Mouse (Mus musculus): Measurements from ENCODE around the gene Fgf4. TPM values are rescaled to one million over a fixed set of nuclear protein-coding genes. Genes with fewer than 3 reads are reported as not detected.

Fgf4 gene
- polyA plus RNA-seq, 1 experiment from 2014 or later: not detected

Other genes starting within 250 kb of the Fgf4 start
- gene Ano1, start 95.4 kb upstream of the Fgf4 start, polyA plus RNA-seq (2015; fragmentation: Nextera tagmentation; extraction: Ambion mirVana): 3.7 and 3.8 TPM in 2 replicates
- 1.1 and 1.2 TPM in 2 replicates for gene Fgf3, start 9.3 kb upstream of the Fgf4 start, polyA plus RNA-seq (2015; fragmentation: Nextera tagmentation; extraction: Ambion mirVana)
- 27.4 and 29.1 TPM in 2 replicates for gene Fgf15, start 49.2 kb downstream of the Fgf4 start, polyA plus RNA-seq (2015; fragmentation: Nextera tagmentation; extraction: Ambion mirVana)
- 33.8 and 36.3 TPM in 2 replicates for gene LTO1, start 67.7 kb downstream of the Fgf4 start, polyA plus RNA-seq (2015; fragmentation: Nextera tagmentation; extraction: Ambion mirVana)
- gene Ccnd1, start 92.6 kb downstream of the Fgf4 start, polyA plus RNA-seq (2015; fragmentation: Nextera tagmentation; extraction: Ambion mirVana): 31.1 and 50.8 TPM in 2 replicates

Measured in neural tube, embryonic 13.5 days (tissue).